Mouse (Mus musculus) left cerebral cortex, postnatal 14 days (tissue): ENCODE measurements around the gene Gart. TPM values are rescaled to one million over a fixed set of nuclear protein-coding genes. Genes with fewer than 3 reads are reported as not detected.

Experiments used
- DNase-seq, 2 experiments: peaks; one replicate each; pipeline ENCODE4 v3.0.0; 2021 to 2022; ENCODE audit warnings: low spot score in 2 of 2, mixed read lengths in 1 of 2
- intact Hi-C: fragments of 180-260 bp; cut with DNase I; formaldehyde crosslinking; loops from one replicate; pipeline ENCODE4 v1.15.1; 2025
- long read RNA-seq, 2 experiments: library from polyadenylated mRNA; stranded (forward); transcript quantifications; one replicate each; pipeline ENCODE4 v2.0.0; 2021
- total RNA-seq, 2 experiments: library from RNA; stranded (reverse); gene quantifications; 2 replicates each; pipeline ENCODE4 v1.2.3; 2021

The Gart gene
- 10 to 100 TPM; 40.3 to 44.0 TPM for total RNA-seq
- long read RNA-seq, experiment 1, transcript Gart-202 (11 exons, 1,865 nt): minor isoform, 13 of 55 reads
- long read RNA-seq, experiment 1, transcript Gart-201 (22 exons, 3,518 nt): major isoform, 21 of 55 reads
- long read RNA-seq, experiment 1, partial matches to known transcripts: 9 of 55 reads
- long read RNA-seq, experiment 1, other reads (novel, unspliced or antisense): 4 of 55 reads
- long read RNA-seq, experiment 2, transcript Gart-201 (22 exons, 3,518 nt): major isoform, 19 of 35 reads
- long read RNA-seq, experiment 2, transcript Gart-202 (11 exons, 1,865 nt): minor isoform, 7 of 35 reads
- long read RNA-seq, experiment 2, partial matches to known transcripts: 1 of 35 reads
- long read RNA-seq, experiment 2, other reads (novel, unspliced or antisense): 3 of 35 reads

DNA sequence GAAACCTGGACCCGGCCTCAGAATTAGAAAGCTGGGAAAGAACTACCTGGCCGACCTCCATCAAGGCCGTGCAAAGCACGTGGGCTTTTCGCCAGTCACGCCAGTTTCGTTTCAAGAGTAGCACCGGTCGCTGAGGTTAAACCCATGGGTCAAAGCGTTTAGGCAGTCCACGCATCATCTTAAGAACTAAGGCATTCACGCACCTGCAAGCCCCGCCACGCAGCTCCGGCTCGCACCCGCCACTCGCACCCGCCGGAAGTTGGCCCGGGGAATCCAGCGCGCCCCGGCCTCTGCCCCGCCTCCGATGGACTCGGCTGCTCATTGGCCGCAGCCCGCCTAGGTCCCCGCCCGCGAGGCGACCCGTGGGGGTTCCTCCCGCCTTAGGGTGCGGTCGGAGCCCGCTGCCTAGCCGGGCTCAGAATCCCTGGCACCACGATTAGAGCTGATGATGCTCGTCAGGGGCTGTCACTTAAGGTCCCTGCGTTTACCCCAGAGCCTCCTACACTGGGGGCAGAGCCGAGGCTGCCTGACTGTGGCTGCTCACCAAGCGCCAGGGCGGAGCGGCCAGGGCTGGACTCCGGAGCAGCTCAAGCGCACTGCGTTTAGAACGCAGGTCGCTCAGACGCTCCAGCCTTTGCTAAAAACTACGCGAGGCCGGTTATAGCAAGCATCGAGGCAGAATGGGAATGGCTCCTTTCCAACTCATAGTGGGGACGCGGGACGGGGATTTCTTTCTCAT is at the start of gene Gart:
TSS of gene Gart (minus strand) at position 272 of the 739 bp plus-strand sequence.
- DNase-seq: peak; percentile 91 to 92
- intact Hi-C loops: no loop called here

DNA sequence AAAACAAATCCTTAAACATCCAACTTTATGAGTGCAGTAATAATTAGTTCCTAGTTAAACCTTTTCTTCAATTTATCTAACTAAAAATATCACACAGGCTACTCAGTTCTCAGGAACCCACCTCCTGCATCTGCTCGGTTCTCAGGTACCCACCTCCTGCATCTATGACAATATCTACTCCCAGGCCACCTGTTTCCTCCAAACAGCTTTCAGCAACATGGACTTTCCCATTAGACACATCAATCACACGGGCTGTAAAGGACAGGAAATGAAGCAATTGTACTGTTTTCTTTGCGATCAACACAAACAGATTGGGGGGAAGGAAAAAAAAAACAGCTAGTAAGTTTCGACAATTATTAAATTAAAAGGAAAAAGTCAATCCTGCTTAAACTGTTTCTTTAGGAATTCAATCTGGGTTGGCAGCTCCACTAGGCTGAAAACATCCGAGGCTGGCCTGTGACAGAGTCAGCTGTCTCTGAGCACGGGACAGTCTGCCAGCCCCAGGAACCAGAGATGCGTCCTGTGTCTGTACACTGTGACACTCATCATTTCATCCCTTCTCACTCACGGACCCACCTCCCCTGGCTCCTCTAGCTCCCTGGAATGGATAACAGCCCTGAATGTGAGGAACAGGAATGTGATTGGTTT is 48.5 kb upstream of the Gart start:
- no peak for DNase-seq
- intact Hi-C loops: no loop called here

DNA sequence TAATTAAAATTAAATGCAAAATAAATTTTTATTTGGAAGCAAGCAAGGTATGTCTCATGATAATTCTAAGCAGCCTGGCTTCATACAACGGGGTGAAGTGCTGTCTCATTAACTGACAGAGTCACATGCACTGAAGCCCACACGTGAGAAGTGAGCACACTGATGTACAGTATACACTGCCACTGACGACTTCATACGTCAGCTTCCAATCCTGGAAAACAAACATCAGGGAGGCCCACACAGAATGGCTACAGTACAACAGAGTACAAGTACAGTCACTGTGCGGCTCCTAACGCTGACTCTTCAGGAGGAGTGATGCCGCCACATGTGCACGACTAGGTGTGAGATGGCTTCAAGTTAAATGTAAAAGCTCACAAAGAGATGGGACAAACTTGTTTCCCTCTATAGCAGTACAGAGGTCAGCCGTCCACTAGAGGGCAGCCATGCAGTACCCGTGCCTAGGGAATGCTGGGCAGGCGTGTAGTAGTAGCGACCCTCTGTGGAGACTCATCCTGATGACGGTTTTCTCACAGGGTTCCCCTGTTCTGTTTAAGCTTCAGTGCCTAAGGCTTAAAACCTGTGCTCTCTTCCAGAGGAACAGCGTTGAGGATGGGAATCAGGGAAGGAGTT is 47.8 kb upstream of the Gart start:
- peak; percentile 69 to 80 for DNase-seq
- intact Hi-C loops: loop anchor here (5.0 kb wide), 1 partner anchor 223 kb away; no protein-coding TSS in a partner anchor

DNA sequence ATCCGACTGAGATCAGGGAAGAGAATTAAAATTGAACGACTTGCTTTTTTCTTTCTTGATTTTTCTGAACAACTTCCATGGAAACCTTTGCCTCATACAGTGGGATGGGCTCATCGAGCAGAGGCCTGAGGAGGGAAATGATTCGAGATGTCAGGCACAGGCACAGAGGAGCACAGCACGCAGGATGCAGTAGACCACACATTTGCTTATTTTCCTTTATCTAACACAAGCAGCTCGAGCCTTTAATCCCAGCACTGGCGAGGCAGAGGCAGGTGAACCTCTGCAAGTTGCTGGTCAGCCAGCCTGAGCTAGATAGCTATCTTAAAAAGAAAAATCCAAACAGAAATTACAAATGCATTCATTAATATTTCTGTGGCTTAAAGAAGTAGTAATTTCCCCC is 43.0 kb upstream of the Gart start:
- intact Hi-C loops: loop anchor here (5.0 kb wide), 1 partner anchor 228 kb away; no protein-coding TSS in a partner anchor
- DNase-seq: no peak

DNA sequence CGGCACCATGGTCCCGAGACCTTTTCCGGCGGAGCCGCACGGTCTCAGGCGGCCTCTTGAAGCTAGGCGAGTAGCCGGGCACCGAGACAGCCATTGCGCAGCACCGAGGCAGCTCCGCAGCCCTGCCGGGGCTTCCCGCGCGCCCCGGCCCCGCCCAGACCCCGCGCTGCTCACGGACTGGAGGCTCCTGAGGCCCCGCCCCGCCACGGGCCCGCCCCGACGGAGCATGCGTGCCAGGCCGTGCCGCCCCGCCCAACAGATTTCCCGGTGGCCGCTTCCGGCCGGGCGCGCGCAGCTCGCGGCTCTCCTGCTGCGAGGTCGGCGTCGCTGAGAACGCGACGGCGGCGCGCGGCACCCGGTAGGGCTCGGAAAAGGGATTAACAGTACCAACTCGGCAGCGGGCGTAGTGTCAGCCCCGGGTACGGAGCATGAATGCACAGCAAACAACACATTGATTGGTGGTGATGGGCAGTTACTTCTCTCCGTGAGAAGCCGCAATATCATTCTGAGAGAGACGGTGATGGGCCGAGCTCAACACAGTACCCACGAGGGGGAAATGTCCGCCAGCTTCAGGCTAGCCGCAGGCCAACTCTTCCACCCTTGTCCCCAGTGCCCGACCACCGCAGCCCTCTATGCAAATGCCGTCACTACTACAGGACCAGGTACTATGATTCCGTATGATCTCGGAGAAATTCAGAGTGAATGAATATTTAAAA is 42.0 kb upstream of the Gart start, which contains the start of gene Donson:
TSS of gene Donson (minus strand) at position 152 of the 716 bp plus-strand sequence.
- intact Hi-C loops: no loop called here
- DNase-seq: peak; percentile 92 to 94

DNA sequence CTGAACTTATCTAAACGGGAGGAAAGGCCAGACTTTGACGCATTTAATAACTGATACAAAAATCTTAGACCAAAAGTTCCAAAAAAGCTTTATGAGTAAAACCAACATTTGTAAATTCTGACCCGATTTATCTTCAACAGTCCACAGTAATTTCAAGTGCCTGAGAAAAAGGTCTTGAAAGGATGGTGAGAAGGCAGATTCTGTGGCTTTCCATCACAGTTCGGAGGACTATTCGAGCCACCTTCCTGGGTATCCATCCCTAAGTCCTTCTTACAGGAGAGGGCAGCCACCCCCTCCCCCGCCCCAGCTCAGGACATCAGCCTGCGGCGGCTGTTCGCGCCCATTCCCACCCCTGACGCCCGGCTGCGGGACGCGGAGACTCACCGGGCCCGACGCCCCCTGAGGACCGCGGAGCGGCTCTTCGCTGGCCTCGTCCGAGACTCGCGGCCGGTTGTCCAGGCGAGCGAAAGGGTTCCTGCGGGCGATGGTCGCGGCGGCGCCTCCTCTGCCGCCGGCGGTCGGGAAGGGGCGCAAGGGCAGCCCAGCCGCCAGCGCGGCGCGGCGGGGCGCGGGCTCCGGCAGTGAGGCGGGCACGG is 41.4 kb upstream of the Gart start:
- no peak for DNase-seq
- intact Hi-C loops: no loop called here

DNA sequence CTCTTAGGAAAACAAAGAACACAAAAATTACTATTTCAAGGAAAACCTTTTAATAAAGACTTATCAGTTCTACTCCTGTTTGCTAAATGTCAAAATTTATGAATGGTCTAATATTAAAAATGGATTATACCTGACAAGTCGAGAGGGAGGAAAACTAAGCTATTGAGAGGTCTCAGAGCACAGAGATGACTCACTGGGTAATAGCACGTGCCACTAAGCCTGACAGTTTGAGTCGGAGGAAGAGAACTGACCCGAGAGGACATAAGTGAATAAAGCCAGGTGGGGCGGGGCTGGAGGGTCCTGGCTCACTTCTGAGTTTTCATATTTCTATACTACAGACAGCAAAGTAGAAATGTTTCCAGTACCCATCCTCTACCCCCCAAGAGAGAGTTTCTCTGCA is 39.6 kb upstream of the Gart start:
- intact Hi-C loops: no loop called here
- no peak for DNase-seq

DNA sequence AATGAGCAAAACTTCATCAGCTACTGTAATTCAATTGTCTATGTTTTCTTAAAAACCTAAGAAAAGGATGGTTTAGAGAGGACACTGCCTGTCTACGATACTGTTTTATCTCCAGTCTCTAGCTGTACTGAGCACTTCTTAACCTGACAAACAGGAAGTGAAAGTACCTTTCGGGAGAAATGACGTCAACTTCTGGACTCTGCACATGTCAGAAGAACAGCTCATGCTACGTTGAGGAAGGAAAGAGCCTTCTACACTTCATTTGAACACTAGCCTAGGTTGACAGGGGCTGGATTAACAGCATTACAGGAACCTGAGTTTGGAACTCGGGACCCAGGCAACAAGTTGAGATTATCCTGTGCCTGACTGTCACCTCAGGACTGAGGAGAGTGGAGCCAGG is 38.8 kb upstream of the Gart start:
- DNase-seq: no peak
- intact Hi-C loops: no loop called here

DNA sequence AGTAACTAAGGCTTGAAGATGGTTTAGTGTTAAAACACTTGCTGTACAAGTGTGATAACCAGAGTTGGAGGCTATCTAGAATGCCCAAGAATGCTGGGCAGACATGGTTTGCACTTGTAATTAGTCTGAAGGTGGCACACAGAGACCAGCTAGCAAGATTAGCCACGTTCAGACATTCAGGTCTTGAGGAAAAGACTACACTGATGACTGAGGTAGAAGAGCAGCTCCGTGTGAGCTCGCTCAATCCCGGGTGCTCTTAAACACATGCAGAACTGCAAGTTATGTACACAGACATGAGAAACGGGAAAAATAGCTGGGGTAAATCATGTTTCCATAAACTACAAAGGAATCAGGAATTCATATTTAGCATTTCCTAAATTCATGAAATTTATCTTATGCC is 33.9 kb upstream of the Gart start:
- intact Hi-C loops: no loop called here
- no peak for DNase-seq

DNA sequence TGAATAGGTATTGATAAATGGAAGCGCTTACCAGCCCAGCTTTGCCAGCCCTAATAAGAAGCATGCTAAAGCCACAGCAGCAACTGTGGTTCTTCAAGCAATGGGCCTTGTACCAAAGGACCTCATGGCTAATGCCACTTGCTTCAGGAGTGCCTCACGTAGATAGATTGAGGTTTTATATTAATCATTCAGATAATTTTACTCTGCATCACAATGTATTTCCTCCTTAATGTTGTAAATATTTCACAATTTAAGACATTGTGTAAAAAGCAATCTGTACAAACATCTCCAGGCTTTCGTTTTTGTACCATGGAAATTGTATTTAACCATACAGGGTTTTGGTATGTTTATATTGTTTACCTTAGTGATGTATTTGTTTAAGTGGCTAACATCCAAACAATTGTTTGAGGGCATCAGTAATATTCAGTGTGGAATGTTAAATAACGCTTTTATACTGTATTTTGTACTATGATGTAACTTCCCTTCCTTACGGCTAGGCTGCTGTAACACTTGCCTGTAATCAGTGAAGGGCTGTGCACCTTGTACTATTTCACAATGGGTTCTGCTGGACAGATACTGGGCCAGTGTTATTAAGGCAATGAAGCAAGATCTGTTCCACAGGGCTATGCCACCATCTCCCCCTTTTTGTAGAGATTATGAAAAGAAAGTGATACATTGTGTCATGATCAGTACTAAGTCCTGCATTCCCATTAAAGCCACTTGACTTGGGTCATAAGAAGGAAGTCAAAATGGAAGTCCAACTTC is 31.6 kb upstream of the Gart start:
- no peak for DNase-seq
- intact Hi-C loops: no loop called here

DNA sequence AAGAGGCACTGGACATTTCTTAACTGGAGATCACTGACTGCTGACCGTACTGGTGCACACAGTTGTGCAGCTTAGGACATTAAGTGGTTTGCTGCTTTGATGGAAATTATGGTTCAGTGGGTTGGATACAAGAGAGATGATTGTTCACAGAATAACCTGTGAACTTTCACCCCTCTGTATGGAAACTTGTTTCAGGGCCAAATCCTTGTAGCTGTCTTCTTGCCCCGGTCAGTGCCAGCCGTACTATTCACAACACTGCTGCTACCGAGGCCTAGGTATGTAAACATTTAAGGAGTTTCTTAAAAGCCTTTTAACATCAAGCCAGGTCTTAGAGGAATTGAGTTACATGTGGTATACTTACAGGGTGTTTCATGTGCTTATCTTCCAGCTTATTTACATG is 27.7 kb upstream of the Gart start:
- DNase-seq: no peak
- intact Hi-C loops: no loop called here

DNA sequence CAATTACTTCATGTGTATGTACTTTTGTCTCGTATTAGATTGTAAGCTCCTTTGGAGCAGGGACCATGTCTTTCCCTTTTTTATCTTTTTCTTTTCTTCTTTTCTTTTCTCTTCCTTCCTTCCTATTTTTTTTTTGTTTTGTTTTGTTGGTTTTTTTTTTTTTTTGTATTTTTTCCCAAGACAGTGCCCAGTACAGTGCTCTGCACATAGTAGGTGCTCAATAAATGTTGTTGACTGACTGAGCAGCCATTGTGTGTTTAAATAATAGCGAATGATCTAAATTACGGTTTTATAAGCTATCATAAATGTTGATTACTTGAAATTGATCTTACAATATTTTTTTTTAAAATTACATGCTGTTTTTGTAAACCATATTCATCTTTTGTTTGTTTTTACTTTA is 17.0 kb upstream of the Gart start:
- intact Hi-C loops: loop anchor here (10.0 kb wide), 1 partner anchor 629 kb away; no protein-coding TSS in a partner anchor
- DNase-seq: no peak

DNA sequence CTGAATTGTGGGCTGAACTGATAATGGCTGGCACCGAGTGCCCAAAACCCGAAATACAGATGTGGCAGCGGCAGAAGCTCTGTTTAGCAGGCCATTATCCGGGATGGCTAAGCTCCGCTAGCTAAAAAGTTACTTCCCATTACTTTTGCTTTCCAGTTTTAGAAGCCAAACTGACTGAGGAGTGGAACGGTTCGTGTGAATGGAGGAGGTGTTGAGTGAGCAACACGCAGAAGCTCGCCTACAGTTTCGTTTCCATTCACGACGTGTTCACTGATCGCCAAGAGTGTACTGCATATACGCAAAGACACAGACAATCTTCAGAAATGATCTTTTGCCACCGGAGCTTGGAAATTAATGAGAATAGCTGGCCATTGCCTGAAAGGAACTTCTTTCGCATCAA is 15.6 kb upstream of the Gart start:
- peak in 1 of 2 experiments; percentile 22 for DNase-seq

DNA sequence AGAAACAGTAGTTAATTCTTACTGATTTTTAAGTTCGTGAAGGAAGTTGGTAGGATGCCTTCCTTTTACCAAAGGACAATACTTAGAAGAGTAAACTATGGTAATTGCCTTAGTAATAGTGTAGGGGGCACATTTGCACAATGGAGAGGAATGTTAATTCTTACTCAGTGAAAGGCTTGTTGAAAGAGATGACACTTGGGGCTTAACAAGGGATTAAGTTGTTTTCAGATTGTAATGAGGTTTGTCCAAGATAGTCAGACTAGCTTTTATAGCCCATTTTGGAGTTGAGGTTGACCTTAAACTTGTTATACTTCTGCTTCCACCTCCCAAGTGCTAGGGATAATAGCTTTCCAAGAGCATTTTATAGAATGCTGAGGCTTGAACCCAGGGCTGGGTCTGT is 14.6 kb upstream of the Gart start:
- no peak for DNase-seq
- intact Hi-C loops: loop anchor here (10.0 kb wide), 1 partner anchor 627 kb away; no protein-coding TSS in a partner anchor

More for the DNA sequence above, 15.6 kb upstream of the Gart start:
- intact Hi-C loops: loop anchor here (10.0 kb wide), 1 partner anchor 628 kb away; no protein-coding TSS in a partner anchor

DNA sequence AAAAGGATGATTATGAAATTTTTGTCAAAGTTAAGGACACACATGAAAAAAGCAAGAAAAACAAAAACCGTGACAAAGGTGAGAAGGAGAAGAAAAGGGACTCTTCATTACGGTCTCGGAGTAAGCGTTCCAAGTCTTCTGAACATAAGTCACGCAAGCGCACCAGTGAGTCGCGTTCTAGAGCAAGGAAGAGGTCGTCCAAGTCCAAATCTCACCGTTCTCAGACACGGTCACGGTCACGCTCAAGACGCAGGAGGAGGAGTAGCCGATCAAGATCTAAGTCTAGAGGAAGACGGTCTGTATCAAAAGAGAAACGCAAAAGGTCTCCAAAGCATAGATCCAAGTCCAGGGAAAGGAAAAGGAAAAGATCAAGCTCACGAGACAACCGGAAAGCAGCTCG is 13.0 kb upstream of the Gart start:
- no peak for DNase-seq
- intact Hi-C loops: loop anchor here (10.0 kb wide), 1 partner anchor 625 kb away; no protein-coding TSS in a partner anchor

DNA sequence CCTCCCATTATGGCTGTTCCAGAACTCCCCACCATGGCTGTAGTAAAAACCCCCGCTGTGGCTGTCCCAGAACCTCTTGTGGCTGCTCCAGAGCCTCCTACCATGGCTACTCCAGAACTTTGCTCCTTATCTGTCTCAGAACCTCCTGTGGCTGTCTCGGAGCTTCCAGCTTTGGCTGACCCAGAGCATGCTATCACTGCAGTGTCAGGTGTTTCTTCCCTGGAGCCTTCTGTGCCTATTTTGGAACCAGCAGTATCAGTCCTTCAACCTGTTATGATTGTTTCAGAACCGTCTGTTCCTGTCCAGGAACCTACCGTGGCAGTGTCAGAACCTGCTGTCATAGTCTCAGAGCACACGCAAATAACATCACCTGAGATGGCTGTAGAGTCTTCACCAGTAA is 11.7 kb upstream of the Gart start:
- intact Hi-C loops: no loop called here
- no peak for DNase-seq

DNA sequence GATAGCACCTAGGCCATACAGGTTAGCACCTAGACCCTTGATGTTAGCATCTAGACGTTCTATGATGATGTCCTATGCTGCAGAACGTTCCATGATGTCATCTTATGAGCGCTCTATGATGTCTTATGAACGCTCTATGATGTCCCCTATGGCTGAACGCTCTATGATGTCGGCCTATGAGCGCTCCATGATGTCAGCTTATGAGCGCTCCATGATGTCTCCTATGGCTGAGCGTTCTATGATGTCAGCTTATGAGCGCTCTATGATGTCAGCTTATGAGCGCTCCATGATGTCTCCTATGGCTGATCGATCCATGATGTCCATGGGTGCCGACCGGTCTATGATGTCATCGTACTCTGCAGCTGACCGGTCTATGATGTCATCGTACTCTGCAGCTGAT is 10.5 kb upstream of the Gart start:
- no peak for DNase-seq
- intact Hi-C loops: no loop called here

DNA sequence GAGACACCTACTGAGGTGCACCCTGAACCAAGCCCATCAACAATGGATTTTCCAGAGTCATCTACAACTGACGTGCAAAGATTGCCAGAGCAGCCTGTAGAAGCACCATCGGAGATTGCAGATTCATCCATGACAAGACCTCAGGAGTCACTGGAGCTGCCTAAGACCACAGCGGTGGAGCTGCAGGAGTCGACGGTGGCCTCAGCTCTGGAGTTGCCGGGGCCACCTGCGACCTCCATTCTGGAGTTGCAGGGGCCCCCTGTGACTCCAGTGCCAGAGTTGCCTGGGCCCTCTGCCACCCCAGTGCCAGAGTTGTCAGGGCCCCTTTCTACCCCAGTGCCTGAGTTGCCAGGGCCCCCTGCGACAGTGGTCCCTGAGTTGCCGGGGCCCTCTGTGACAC is 8.5 kb upstream of the Gart start:
- intact Hi-C loops: no loop called here

More for the DNA sequence above, 8.5 kb upstream of the Gart start:
- no peak for DNase-seq
